Mouse (Mus musculus): ENCODE results near the gene Mmaa.

Mmaa gene

GRCm38 (mm10) chr8:79222752-79223141, 72.0 kb downstream of the Mmaa start:
- DNase-seq (ENCODE audit: low read depth, low spot score), result no peak

- DNase-seq (ENCODE audit: low read depth, low spot score), result no peak
Observed at GRCm38 (mm10) chr8:79222106-79222751, 72.5 kb downstream of the Mmaa start.
